Mouse (Mus musculus) T-helper 17 cell (primary cell): ENCODE results near the gene Gnat3.

Experiments used
- in situ Hi-C, 2 experiments: fragments of 300-600 bp; cut with MboI, MseI; formaldehyde crosslinking; loops; 1 replicate in 1 of 2; 2 replicates in 1 of 2; pipeline ENCODE4 v1.15.1; 2025; ENCODE audit warnings: high pct_unique_total_duplicates in 2 of 2

Gene Gnat3

GRCm38 (mm10) chr5:18006157-18006556, 43.8 kb downstream of the Gnat3 start:
- in situ Hi-C loops, result no loop called here

GRCm38 (mm10) chr5:18007067-18007466, 44.7 kb downstream of the Gnat3 start:
- in situ Hi-C loops, result no loop called here

- in situ Hi-C loops, result no loop called here
Measured at GRCm38 (mm10) chr5:18010301-18010700, 48.0 kb downstream of the Gnat3 start.

- in situ Hi-C loops, result no loop called here
Measured at GRCm38 (mm10) chr5:18013196-18013595, 50.8 kb downstream of the Gnat3 start.

- in situ Hi-C loops, result no loop called here
Measured at GRCm38 (mm10) chr5:18014209-18014829, 52.0 kb downstream of the Gnat3 start.

- in situ Hi-C loops, result no loop called here
Measured at GRCm38 (mm10) chr5:18023347-18023746, 61.0 kb downstream of the Gnat3 start.

GRCm38 (mm10) chr5:18027531-18027930, 65.2 kb downstream of the Gnat3 start:
- in situ Hi-C loops, result loop anchor here in 1 of 2 experiments (25.0 kb wide), 1 partner anchor 1090 kb away; no protein-coding TSS in a partner anchor

- in situ Hi-C loops, result loop anchor here in 1 of 2 experiments (25.0 kb wide), 1 partner anchor 1099 kb away; no protein-coding TSS in a partner anchor
Measured at GRCm38 (mm10) chr5:18035848-18036638, 73.7 kb downstream of the Gnat3 start.

GRCm38 (mm10) chr5:18043022-18043421, 80.7 kb downstream of the Gnat3 start:
- in situ Hi-C loops, result loop anchor here (5.0 to 25.0 kb wide), 4 partner anchors 226 to 1108 kb away; no protein-coding TSS in a partner anchor

GRCm38 (mm10) chr5:18048841-18049240, 86.5 kb downstream of the Gnat3 start:
- in situ Hi-C loops, result loop anchor here (10.0 to 25.0 kb wide), 3 partner anchors 234 to 1114 kb away; no protein-coding TSS in a partner anchor

GRCm38 (mm10) chr5:18055323-18055722, 93.0 kb downstream of the Gnat3 start:
- in situ Hi-C loops, result no loop called here
